Mouse (Mus musculus) liver, postnatal 0 days (tissue): ENCODE measurements at regions not wholly inside any gene's neighbourhood (a gene's known extent, or its start where the extent isn't known, plus 50 kb on each side); places are given as distances from the start of the nearest gene placed in this dataset.

Source experiments
- CTCF ChIP-seq: sonication (generic); IDR thresholded peaks from 2 replicates; pipeline ENCODE4 v1.5.1; 2016; ENCODE audit warnings: antibody characterized with exemption, low read depth
- EP300 ChIP-seq: IDR thresholded peaks from 2 replicates; pipeline ENCODE4 v1.6.1; 2016; ENCODE audit warnings: antibody characterized with exemption, low read depth, mild to moderate bottlenecking

GRCm38 (mm10) chr1:73200112-73200511 lies 184.4 kb upstream of the Tnp1 start:
- no peak for TF ChIP-seq EP300
- TF ChIP-seq CTCF, result no peak
